Mouse (Mus musculus) c-Kit-positive CD71-positive TER-119-positive erythroid progenitor cells, embryonic 14.5 days (primary cell): ENCODE measurements around the gene Pcsk7.

Source experiments
- DNase-seq: peaks from one replicate; pipeline ENCODE4 v3.0.0-alpha.2; 2013; ENCODE audit warnings: low spot score

Gene Pcsk7

DNA sequence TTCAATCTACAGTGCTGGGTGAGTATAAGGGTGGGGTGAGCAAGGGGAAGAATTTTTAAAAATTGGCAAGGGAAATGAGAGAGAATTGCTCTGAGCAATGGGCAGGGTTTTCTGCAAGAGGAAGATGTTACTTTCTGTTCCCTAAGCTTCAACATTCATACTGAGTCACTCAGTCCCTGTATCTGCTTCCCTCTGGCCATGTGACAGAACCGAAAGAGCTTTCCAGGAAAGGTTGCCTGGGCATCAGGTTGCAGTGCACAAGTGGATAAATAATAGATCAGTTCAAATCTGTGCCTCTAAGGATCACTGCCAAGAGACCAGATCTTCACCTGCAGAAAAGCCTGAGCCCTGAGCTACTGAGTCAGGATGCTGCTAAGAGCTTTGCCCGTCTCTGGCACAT is 55.6 kb downstream of the Pcsk7 start:
- DNase-seq: no peak

DNA sequence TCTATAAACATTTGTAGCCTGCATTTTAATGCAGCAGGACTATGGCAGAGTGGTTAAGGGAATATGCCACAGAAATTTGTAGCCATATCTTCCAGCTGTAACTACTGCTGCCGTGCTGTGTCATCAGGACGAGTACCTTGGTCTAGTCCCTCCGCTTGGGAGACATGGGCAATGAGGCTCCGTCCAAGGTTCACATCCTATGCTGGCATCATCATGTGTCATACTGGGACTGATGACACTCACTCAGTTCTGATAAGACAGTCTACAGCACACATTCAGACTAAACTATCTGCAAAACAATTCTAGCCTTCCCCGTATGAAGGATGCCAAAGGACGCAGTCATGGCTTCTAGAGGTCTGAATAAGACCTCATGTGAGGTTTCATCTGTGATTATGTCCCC is 57.3 kb downstream of the Pcsk7 start:
- no peak for DNase-seq

DNA sequence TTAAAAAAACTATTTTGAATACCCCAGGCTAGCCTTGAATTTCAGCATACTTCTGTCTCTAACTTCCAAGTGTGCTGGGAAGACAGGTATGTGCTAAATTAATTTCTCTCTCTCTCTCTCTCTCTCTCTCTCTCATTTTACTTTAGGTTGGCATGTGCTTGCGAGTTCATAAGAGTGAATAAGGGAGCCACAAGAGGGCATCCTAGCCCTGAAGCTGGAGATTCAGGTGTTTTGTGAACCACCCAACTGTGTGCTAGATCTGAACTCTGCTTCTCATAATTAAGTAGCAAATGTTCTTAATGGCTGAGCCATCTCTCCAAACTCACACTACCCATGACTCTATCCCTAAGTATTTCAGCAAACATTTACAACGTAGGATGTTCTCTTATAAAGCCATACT is 70.6 kb downstream of the Pcsk7 start:
- no peak for DNase-seq
